Mouse (Mus musculus): ENCODE data around the gene Pet100.
"Not testable (repeated sequence)": the region's sequence is repeated elsewhere in the genome, so short reads cannot be mapped to it uniquely, and the experiment has no call there.

The Pet100 gene

GRCm38 (mm10) chr8:3621199-3621970, at the start of gene Pet100, which contains the start of gene Xab2:
Gene Pet100 (plus strand): TSS chr8:3621548.
Gene Xab2 (minus strand): TSS chr8:3621316.
- DNase-seq: peak; percentile 100

- DNase-seq: no peak
Observed at GRCm38 (mm10) chr8:3574546-3574945, 46.8 kb upstream of the Pet100 start.

GRCm38 (mm10) chr8:3576211-3576960, 45.0 kb upstream of the Pet100 start:
- no peak for DNase-seq

- DNase-seq: no peak
Observed at GRCm38 (mm10) chr8:3579390-3580364, 41.7 kb upstream of the Pet100 start.

- DNase-seq: not testable (repeated sequence)
Observed at GRCm38 (mm10) chr8:3581961-3582360, 39.4 kb upstream of the Pet100 start.

DNA sequence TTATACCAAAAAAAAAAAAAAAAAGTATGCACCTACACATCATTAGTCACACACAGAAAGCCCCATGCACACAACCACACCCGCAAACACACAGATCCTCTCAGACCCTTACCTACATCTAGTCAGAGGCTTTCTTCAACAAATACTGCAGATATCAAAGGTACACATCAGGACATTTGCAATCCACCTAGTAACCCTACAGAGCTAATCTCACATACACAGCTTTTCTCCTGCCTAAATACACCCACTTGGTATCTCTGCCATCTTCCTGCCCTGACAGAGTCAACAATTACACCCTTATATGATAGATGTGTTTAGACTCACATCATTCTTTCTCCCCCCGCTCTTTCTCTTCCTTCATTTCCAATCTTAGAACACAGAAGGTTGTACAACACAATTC, 34.9 kb upstream of the Pet100 start:
- DNase-seq: no peak

GRCm38 (mm10) chr8:3586993-3587390, 34.4 kb upstream of the Pet100 start, which contains the start of gene Camsap3:
Gene Camsap3 (plus strand): TSS chr8:3587293.
- no peak for DNase-seq

- peak; percentile 89 for DNase-seq
Observed at GRCm38 (mm10) chr8:3587391-3588257, 33.7 kb upstream of the Pet100 start.

GRCm38 (mm10) chr8:3588258-3588633, 33.1 kb upstream of the Pet100 start:
- DNase-seq: no peak

DNA sequence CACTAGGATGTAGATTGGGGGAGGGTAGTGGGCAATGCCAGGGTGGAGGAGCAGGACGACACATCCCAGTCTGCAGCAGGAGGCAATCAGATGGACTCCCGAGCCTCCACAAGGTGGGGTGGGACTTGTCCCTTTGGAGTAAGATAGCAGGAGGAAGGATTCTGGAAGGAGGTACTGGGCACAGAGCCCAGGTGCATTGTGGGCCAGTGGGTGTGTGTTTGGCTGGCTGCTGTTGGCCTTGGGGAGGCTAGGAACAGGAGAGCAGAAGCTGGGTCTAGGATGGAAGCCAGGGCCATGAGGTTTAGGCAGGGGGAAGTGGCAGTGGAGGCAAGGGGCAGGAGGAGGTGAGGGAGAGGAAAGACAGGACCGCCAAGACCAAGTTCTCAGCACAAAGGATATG, 27.9 kb upstream of the Pet100 start:
- peak; percentile 47 for DNase-seq

- no peak for DNase-seq
Observed at GRCm38 (mm10) chr8:3594466-3594865, 26.9 kb upstream of the Pet100 start.

DNA sequence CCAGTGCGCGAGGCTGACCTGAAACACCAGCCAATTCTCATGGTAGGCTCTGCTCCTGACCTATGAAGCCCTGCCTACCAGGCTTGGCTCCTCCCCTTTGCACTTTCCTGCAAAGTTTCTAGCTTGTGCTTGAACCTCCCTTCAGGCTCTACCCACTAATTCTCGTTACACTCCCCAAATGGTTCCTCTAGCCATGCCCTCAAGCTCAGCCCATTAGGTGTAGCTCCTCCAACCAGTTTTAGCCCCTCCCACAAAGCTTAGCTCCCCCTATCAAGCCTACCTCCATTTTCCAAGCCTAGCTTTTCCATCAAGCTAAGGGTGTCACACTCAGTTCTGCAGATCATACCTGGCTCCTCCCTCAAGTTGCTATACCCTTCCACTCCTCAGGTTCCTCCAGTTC, 23.3 kb upstream of the Pet100 start:
- DNase-seq: no peak

DNA sequence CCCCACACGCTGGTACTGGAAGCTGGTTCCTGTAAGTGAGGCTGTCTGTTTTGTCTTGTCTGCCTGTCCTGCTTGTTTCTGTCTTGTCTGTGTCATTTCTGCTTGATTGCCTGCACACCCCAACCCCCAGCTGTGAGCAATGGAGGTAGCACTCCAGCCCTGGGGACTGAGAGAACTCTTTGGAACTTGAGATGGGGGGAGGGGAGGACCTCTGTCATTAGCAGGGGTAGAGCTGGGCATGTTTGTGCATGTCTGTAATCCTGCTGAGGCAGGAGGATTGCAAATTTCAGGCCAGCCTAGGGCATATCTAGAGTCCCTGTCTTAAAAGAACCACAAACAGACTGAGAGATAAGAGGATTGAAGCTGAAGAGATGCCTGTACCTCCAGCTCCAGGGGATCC, 22.1 kb upstream of the Pet100 start:
- DNase-seq: no peak

DNA sequence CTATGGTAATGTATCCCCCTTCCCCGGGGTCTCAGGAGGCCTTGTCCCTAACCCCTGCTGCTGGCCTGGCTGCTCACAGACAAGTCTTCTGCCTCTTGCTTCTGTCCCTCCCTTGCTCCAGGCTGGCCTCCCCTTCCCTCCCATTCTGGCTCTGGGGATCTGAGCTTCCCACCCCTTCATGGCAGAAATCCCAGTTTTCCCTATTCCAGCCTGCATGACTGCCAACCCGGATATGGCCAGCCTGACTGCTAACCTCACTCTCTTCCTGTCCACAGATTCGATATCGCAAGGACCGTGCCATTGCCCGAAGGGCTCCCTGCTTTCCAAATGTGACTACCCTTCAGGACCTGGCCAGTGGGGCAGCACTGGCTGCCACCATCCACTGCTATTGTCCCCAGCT, 20.9 kb upstream of the Pet100 start:
- DNase-seq: no peak

- DNase-seq: no peak
Observed at GRCm38 (mm10) chr8:3603439-3603838, 17.9 kb upstream of the Pet100 start.

DNA sequence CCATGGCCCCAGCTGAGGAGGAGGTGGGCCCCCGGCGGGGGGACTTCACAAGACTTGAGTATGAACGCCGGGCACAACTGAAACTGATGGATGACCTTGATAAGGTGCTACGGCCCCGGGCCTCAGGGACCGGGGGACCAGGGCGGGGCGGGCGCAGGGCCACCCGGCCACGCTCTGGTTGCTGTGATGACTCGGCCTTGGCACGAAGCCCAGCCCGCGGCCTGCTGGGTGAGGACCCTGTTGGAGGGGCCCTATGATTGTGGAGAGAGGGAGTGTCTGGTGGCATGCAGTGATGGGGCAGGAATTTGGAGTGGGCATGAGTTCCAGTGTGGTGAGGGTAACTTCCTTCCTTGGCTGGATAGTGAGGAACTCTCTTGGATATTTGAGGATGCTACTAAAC, 14.8 kb upstream of the Pet100 start:
- no peak for DNase-seq

DNA sequence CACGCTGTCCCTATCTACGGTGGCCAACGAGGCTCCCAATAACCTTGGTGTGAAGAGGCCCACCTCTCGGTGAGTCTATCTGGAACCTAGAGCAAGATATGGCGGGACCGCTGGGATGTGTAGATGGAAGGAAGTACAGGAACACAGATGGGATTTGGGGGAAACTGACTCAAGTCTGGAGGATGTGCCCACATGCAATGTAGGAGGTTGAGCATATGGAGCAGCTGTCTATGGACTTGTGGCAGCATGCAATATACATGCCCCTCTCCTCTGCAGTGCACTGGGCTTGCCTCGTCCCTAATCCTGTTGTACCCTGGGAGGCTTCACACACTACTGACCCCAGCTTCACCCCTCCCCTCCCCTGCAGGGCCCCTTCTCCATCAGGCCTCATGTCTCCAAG, 13.5 kb upstream of the Pet100 start:
- no peak for DNase-seq

DNA sequence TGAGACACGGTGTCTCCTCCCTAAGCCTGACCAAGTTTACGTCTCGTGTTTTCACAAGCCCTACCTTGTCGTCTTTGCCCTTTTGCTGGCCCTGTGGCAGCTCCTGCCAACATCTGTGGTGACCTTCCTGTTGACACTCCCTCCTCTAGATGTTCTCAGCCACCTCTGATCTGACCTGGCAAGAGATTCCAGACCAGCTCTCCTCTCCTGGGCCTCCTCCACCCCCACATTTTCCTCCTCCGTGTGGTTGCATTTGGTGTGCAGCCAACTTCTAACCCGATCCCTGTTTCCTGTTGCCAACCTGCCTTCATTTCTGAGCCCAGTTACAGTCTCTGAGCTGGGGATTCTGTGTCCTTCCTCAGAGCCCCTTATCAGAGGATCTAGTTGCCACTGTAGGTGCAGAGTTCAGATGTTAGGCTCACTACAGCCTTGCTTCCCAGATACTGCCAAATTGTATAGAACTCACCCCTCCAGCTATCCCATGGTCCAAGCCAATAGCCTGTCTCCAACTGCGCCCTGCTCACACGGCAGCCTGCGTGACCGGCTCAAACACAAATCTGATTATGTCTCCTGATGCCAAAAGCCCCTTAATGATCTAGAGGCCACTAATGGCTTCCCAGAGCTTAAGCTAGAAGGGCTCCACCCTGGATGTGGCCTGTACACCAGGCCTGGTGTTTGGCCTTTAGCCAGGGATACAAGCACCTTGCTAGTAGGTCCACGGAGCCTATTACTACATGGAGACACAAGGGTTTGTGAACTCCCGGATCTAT, 12.1 kb upstream of the Pet100 start:
- DNase-seq: peak; percentile 72

- peak; percentile 82 for DNase-seq
Observed at GRCm38 (mm10) chr8:3609816-3610150, 11.6 kb upstream of the Pet100 start.

DNA sequence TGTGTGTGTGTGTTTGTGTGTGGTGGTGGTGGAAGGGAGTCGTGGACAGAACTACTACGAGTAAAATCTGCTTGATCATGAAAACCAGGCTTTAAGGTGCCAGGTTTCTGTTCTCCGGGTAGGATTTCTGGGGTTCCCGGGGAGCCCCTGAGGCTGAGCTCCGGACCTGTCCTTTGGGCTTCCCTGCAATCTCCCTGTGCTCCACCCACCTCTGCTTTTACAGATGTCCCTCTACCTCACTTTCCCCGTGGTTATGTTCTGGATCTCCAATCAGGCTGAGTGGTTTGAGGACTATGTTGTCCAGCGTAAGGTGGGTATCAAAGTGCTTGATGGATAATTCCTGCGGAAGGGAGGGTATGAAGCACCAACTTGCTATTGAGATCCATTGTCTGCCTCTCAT, 771 bp downstream of the Pet100 start:
- no peak for DNase-seq

GRCm38 (mm10) chr8:3625445-3625844, 4.1 kb downstream of the Pet100 start, which contains the start of gene Pcp2:
Gene Pcp2 (minus strand): TSS chr8:3625545.
- DNase-seq: no peak

All from kidney, adult 9 months (tissue).